Mouse (Mus musculus): ENCODE results near the gene Slc35g3. TPM values are rescaled to one million over a fixed set of nuclear protein-coding genes. Genes with fewer than 3 reads are reported as not detected.

The Slc35g3 gene
- total RNA-seq (2023) = not detected

GRCm38 (mm10) chr11:69761868-69762267, at the start of gene Slc35g3:
Slc35g3 (minus strand) TSS chr11:69761968.

GRCm38 (mm10) chr11:69804972-69805909, 43.5 kb upstream of the Slc35g3 start, which contains the start of gene Tmem102:
Tmem102 (minus strand) TSS chr11:69805624.

GRCm38 (mm10) chr11:69801379-69801977, 39.7 kb upstream of the Slc35g3 start, which contains the start of gene Fgf11:
Fgf11 (minus strand) TSS chr11:69801857.

GRCm38 (mm10) chr11:69795168-69795982, 33.6 kb upstream of the Slc35g3 start, which contains the start of gene Chrnb1:
Chrnb1 (minus strand) TSS chr11:69795943.

GRCm38 (mm10) chr11:69765221-69766125, 3.7 kb upstream of the Slc35g3 start, which contains the start of gene Zbtb4:
Zbtb4 (plus strand) TSS chr11:69765912.

GRCm38 (mm10) chr11:69758478-69758970, 3.2 kb downstream of the Slc35g3 start, which contains the start of gene Polr2a:
Polr2a (minus strand) TSS chr11:69758637.

Other genes starting within 250 kb of the Slc35g3 start
- gene Dnah2, start 212.9 kb downstream of the Slc35g3 start, total RNA-seq (2023) = not detected
- gene Efnb3, start 201.8 kb downstream of the Slc35g3 start, total RNA-seq (2023) = under 1 TPM; 0.61 to 0.95 TPM
- 10 to 100 TPM; 13.8 to 15.2 TPM for gene Wrap53, start 181.7 kb downstream of the Slc35g3 start, total RNA-seq (2023)
- gene Trp53, start 181.6 kb downstream of the Slc35g3 start, total RNA-seq (2023) = 100 to 1,000 TPM; 143 TPM
- gene Atp1b2, start 156.0 kb downstream of the Slc35g3 start, total RNA-seq (2023) = under 1 TPM in 1 of 2 experiments, not detected in 1; 0.75 TPM
- not detected for gene Shbg, start 144.1 kb downstream of the Slc35g3 start, total RNA-seq (2023)
- gene Sat2, start 139.9 kb downstream of the Slc35g3 start, total RNA-seq (2023) = not detected
- gene Fxr2, start 129.0 kb downstream of the Slc35g3 start, total RNA-seq (2023) = 10 to 100 TPM; 88.3 to 96.6 TPM
- gene Sox15, start 106.7 kb downstream of the Slc35g3 start, total RNA-seq (2023) = under 1 TPM in 1 of 2 experiments, not detected in 1; 0.92 TPM
- 10 to 100 TPM; 60.2 to 64.5 TPM for gene Mpdu1, start 99.3 kb downstream of the Slc35g3 start, total RNA-seq (2023)
- gene Cd68, start 95.8 kb downstream of the Slc35g3 start, total RNA-seq (2023) = 10 to 100 TPM in 1 of 2 experiments, 1 to 10 TPM in 1; 7.9 to 12.1 TPM
- 100 to 1,000 TPM; 720 to 780 TPM for gene Eif4a1, start 89.5 kb downstream of the Slc35g3 start, total RNA-seq (2023)
- gene Senp3, start 79.9 kb downstream of the Slc35g3 start, total RNA-seq (2023) = 100 to 1,000 TPM; 134 to 139 TPM
- gene Tnfsf13, start 76.2 kb downstream of the Slc35g3 start, total RNA-seq (2023) = not detected
- not detected for gene Tnfsf12, start 66.1 kb downstream of the Slc35g3 start, total RNA-seq (2023)
- not detected for gene Tnfsfm13, start 65.9 kb downstream of the Slc35g3 start, total RNA-seq (2023)
- gene Polr2a, start 3.3 kb downstream of the Slc35g3 start, total RNA-seq (2023) = 100 to 1,000 TPM; 254 to 255 TPM
- 10 to 100 TPM; 61.0 to 64.9 TPM for gene Zbtb4, start 3.9 kb upstream of the Slc35g3 start, total RNA-seq (2023)
- 10 to 100 TPM; 10.5 to 13.5 TPM for gene Chrnb1, start 34.0 kb upstream of the Slc35g3 start, total RNA-seq (2023)
- gene Fgf11, start 39.9 kb upstream of the Slc35g3 start, total RNA-seq (2023) = under 1 TPM in 1 of 2 experiments, not detected in 1; 0.44 TPM
- gene Tmem102, start 43.7 kb upstream of the Slc35g3 start, total RNA-seq (2023) = not detected
- not detected for gene Gm39566, start 53.3 kb upstream of the Slc35g3 start, total RNA-seq (2023)
- not detected for gene Spem2, start 56.5 kb upstream of the Slc35g3 start, total RNA-seq (2023)
- gene Spem1, start 60.2 kb upstream of the Slc35g3 start, total RNA-seq (2023) = not detected
- under 1 TPM; 0.12 to 0.41 TPM for gene Nlgn2, start 75.8 kb upstream of the Slc35g3 start, total RNA-seq (2023)
- gene Tmem256, start 76.5 kb upstream of the Slc35g3 start, total RNA-seq (2023) = 10 to 100 TPM; 27.0 to 38.9 TPM
- 10 to 100 TPM; 10.4 to 14.7 TPM for gene Plscr3, start 84.4 kb upstream of the Slc35g3 start, total RNA-seq (2023)
- not detected for gene Tnk1, start 96.8 kb upstream of the Slc35g3 start, total RNA-seq (2023)
- gene Tmem95, start 116.0 kb upstream of the Slc35g3 start, total RNA-seq (2023) = not detected
- 1 to 10 TPM; 2.7 to 3.2 TPM for gene Kctd11, start 119.4 kb upstream of the Slc35g3 start, total RNA-seq (2023)
- gene Acap1, start 133.6 kb upstream of the Slc35g3 start, total RNA-seq (2023) = 100 to 1,000 TPM; 518 to 555 TPM
- 1 to 10 TPM; 2.5 TPM for gene 2810408A11Rik, start 139.0 kb upstream of the Slc35g3 start, total RNA-seq (2023)
- gene Neurl4, start 139.1 kb upstream of the Slc35g3 start, total RNA-seq (2023) = 10 to 100 TPM; 76.0 to 83.3 TPM
- 100 to 1,000 TPM; 148 to 150 TPM for gene Gps2, start 151.9 kb upstream of the Slc35g3 start, total RNA-seq (2023)
- 100 to 1,000 TPM; 355 to 387 TPM for gene Eif5a, start 160.0 kb upstream of the Slc35g3 start, total RNA-seq (2023)
- gene Ybx2, start 173.8 kb upstream of the Slc35g3 start, total RNA-seq (2023) = not detected
- gene Slc2a4, start 186.2 kb upstream of the Slc35g3 start, total RNA-seq (2023) = not detected
- gene Cldn7, start 202.8 kb upstream of the Slc35g3 start, total RNA-seq (2023) = not detected
- gene Ctdnep1, start 219.2 kb upstream of the Slc35g3 start, total RNA-seq (2023) = 100 to 1,000 TPM; 111 to 123 TPM
- 10 to 100 TPM; 38.4 to 50.9 TPM for gene Elp5, start 220.5 kb upstream of the Slc35g3 start, total RNA-seq (2023)
- 100 to 1,000 TPM; 291 to 311 TPM for gene Gabarap, start 229.2 kb upstream of the Slc35g3 start, total RNA-seq (2023)
- 10 to 100 TPM; 59.7 to 74.6 TPM for gene Phf23, start 233.8 kb upstream of the Slc35g3 start, total RNA-seq (2023)
- gene Dvl2, start 238.6 kb upstream of the Slc35g3 start, total RNA-seq (2023) = 10 to 100 TPM; 47.8 to 61.1 TPM

Measured in B cell, adult 67 days (primary cell).